Comparison of ENCODE assay signal across 10 mouse cellular contexts in the genomic region with DNA sequence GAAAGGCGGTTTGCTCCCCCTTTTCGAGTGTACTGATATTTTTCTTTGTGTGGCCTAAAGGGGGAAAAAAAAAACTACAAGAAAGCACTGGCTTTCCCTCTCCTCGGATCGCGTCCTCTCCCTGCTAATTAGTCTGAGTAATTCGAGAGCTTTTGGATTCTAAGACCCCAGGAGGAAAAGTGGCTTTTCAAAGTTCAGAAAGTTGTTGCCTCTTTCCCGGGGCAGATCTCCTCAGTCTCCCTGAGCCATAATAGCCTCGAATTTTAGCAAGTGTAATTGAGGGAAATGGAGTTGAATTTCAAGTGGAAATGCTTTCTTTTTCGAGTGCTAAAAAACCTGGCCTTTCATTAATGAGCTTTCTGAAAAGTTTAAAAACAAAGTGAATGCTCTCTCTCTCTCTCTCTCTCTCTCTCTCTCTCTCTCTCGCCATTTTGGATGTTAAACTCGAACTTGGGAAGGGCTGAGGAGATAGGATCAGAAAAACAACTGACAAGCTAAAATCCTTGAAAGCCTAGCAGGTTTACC. TPM values are rescaled to one million over a fixed set of nuclear protein-coding genes. Genes with fewer than 3 reads are reported as not detected.
DNase-seq lines count a peak whose midpoint lies in the region; ATAC-seq and TF ChIP-seq lines count a peak whose summit lies in the region.
"Had no signal": no experiment of that assay in that cellular context is flagged by ENCODE, and none has a peak within 500 bp of the region (broad histone marks: within the 10 kb centered on the region; RNA-seq: fewer than 3 reads in every experiment).

No protein-coding gene starts in this region.

- no peak for DNase-seq in heart, adult 18-20 months
- DNase-seq in thymus, postnatal 25 days = no peak
- DNase-seq in kidney, postnatal 4 days = no peak
- DNase-seq in c-Kit-positive CD71-positive TER-119-positive erythroid progenitor cells, embryonic 14.5 days (ENCODE audit: low spot score) = no peak
- DNase-seq: liver had no signal

- peaks cover 92% of the 10 kb centered on the region for H3K27me3 ChIP-seq in heart, embryonic 11.5 days (ENCODE audit: control insufficient read depth, insufficient read depth, low read length)
- H3K27me3 ChIP-seq in ES-Bruce4 (ENCODE audit: control insufficient read depth, insufficient read depth, low read length, poor library complexity, severe bottlenecking) = peaks cover 29% of the 10 kb centered on the region
- peaks cover 60% of the 10 kb centered on the region for H3K27me3 ChIP-seq in forebrain, embryonic 13.5 days
- H3K27me3 ChIP-seq in midbrain, embryonic 13.5 days = peaks cover 98% of the 10 kb centered on the region

- no peak overlapping the region for H3K9ac ChIP-seq in heart, embryonic 11.5 days (ENCODE audit: low read depth, low read length)
- H3K9ac ChIP-seq in ES-Bruce4 (ENCODE audit: low read depth, poor library complexity, severe bottlenecking) = peak overlapping the region; percentile 56
- H3K9ac ChIP-seq in forebrain, embryonic 13.5 days = peak overlapping the region; percentile 90
- peak overlapping the region; percentile 79 for H3K9ac ChIP-seq in midbrain, embryonic 13.5 days (replicated peaks)

- H3K4me2 ChIP-seq in heart, embryonic 11.5 days = peak overlapping the region; percentile 66
- H3K4me2 ChIP-seq in forebrain, embryonic 13.5 days = peak overlapping the region; percentile 78
- H3K4me2 ChIP-seq in midbrain, embryonic 13.5 days (replicated peaks) = peak overlapping the region; percentile 62

- H3K4me1 ChIP-seq in heart, embryonic 11.5 days (ENCODE audit: control insufficient read depth, insufficient read depth, low read length) = peaks cover 13% of the 10 kb centered on the region
- no peaks in the 10 kb centered on the region for H3K4me1 ChIP-seq in ES-Bruce4 (ENCODE audit: control insufficient read depth, insufficient read depth, low read length)
- peaks cover 73% of the 10 kb centered on the region for H3K4me1 ChIP-seq in forebrain, embryonic 13.5 days
- peaks cover 43% of the 10 kb centered on the region for H3K4me1 ChIP-seq in midbrain, embryonic 13.5 days (replicated peaks)

- H3K9me3 ChIP-seq in heart, embryonic 11.5 days (replicated peaks; ENCODE audit: control insufficient read depth, low read length) = no peaks in the 10 kb centered on the region
- H3K9me3 ChIP-seq in ES-Bruce4 (replicated peaks; ENCODE audit: control insufficient read depth, insufficient read depth, low read length, poor library complexity, severe bottlenecking) = no peaks in the 10 kb centered on the region
- H3K9me3 ChIP-seq in forebrain, embryonic 13.5 days (replicated peaks) = no peaks in the 10 kb centered on the region
- H3K9me3 ChIP-seq in midbrain, embryonic 13.5 days = no peaks in the 10 kb centered on the region

- H3K36me3 ChIP-seq in heart, embryonic 11.5 days (ENCODE audit: control insufficient read depth, insufficient read depth, low read length) = no peaks in the 10 kb centered on the region
- no peaks in the 10 kb centered on the region for H3K36me3 ChIP-seq in ES-Bruce4 (ENCODE audit: control insufficient read depth, insufficient read depth, low read length, poor library complexity, severe bottlenecking)
- no peaks in the 10 kb centered on the region for H3K36me3 ChIP-seq in forebrain, embryonic 13.5 days (ENCODE audit: poor library complexity, severe bottlenecking)
- H3K36me3 ChIP-seq in midbrain, embryonic 13.5 days = no peaks in the 10 kb centered on the region

- no peak for TF ChIP-seq EP300 in ES-Bruce4 (IDR thresholded peaks at IDR 0.05; ENCODE audit: insufficient read depth, low read depth, low read length)

- no peak for TF ChIP-seq POLR2A in ES-Bruce4 (IDR thresholded peaks at IDR 0.05; ENCODE audit: insufficient read depth, low read length)

- no peak overlapping the region for H3K27ac ChIP-seq in heart, embryonic 11.5 days (ENCODE audit: low read depth, low read length)
- H3K27ac ChIP-seq in ES-Bruce4 (ENCODE audit: insufficient read depth, low read length) = no peak overlapping the region
- peak overlapping the region; percentile 95 for H3K27ac ChIP-seq in forebrain, embryonic 13.5 days
- peak overlapping the region; percentile 76 for H3K27ac ChIP-seq in midbrain, embryonic 13.5 days

- H3K4me3 ChIP-seq in heart, embryonic 11.5 days (ENCODE audit: low read depth, low read length) = peak overlapping the region; percentile 39
- H3K4me3 ChIP-seq in ES-Bruce4 (ENCODE audit: low read depth, low read length) = peak overlapping the region; percentile 62; the same call in 1 of the 2 replicates
- H3K4me3 ChIP-seq in forebrain, embryonic 13.5 days = peak overlapping the region; percentile 72
- H3K4me3 ChIP-seq in midbrain, embryonic 13.5 days (replicated peaks) = peak overlapping the region; percentile 49

- no peak for ATAC-seq in heart, embryonic 11.5 days (replicated peaks; ENCODE audit: insufficient number of reproducible peaks, low FRiP score, low TSS enrichment)
- no peak for ATAC-seq in forebrain, embryonic 13.5 days
- no peak for ATAC-seq in midbrain, embryonic 13.5 days

- TF ChIP-seq CTCF in ES-Bruce4 (IDR thresholded peaks at IDR 0.05; ENCODE audit: low read depth, low read length) = no peak

- under 1% methylated on average over 11 of the region's 11 CpGs for WGBS in heart, embryonic 11.5 days (ENCODE audit: insufficient replicate concordance)
- WGBS in forebrain, embryonic 13.5 days = 0% methylated on average over 11 of the region's 11 CpGs
- under 1% methylated on average over 11 of the region's 11 CpGs for whole genome bisulfite sequencing in midbrain, embryonic 13.5 days

RNA-seq across cellular contexts. Expression of gene Pax6, which starts 8.3 kb away (rescaled TPM):
- polyA plus RNA-seq in heart, embryonic 11.5 days (2014; fragmentation: Nextera tagmentation; extraction: Ambion mirVana) = 0.37 and 0.82 TPM in 2 replicates
- total RNA-seq in heart, adult 18-20 months (2021) = not detected
- polyA plus RNA-seq in ES-Bruce4 (2011; ENCODE audit: insufficient read depth, insufficient read length, low read depth, missing spikeins) = 1.6 and 2.5 TPM in 2 replicates
- 87.1 and 92.7 TPM in 2 replicates for polyA plus RNA-seq in forebrain, embryonic 13.5 days (2015; fragmentation: Nextera tagmentation; extraction: Ambion mirVana)
- 39.9 and 40.9 TPM in 2 replicates for polyA plus RNA-seq in midbrain, embryonic 13.5 days (2015; fragmentation: Nextera tagmentation; extraction: Ambion mirVana)
- total RNA-seq: megakaryocyte-erythroid progenitor cell, adult 5-6 weeks had no signal

Comparison
In these comparisons a context has a peak if more than half of its experiments do, and no peak if none do; other contexts are left out.
1. H3K27ac ChIP-seq: peak in forebrain, embryonic 13.5 days (single experiment) and midbrain, embryonic 13.5 days (single experiment); none in heart, embryonic 11.5 days (single experiment) and ES-Bruce4 (single experiment).
2. RNA of gene Pax6, which starts 8.3 kb away (polyA plus RNA-seq): 87.1 to 92.7 TPM in forebrain, embryonic 13.5 days and 39.9 to 40.9 TPM in midbrain, embryonic 13.5 days; 1.6 to 2.5 TPM in ES-Bruce4 and 0.37 to 0.82 TPM in heart, embryonic 11.5 days; every median in the first group is over 10 times any median in the second.
3. Peak in every context shown above with its lines, with median percentiles within 50 percentile points of each other: H3K4me2 ChIP-seq and H3K4me3 ChIP-seq.